Mouse (Mus musculus) liver, embryonic 14.5 days (tissue): Measurements from ENCODE around the gene Fcrlb.

ENCODE experiments used
- CTCF ChIP-seq: IDR thresholded peaks from 2 replicates; pipeline ENCODE4 v1.5.1; 2016; ENCODE audit warnings: antibody characterized with exemption, low read depth, control low read depth
- EP300 ChIP-seq: IDR thresholded peaks from 2 replicates; pipeline ENCODE4 v1.6.1; 2016; ENCODE audit warnings: antibody characterized with exemption, low read depth

GRCm38 (mm10) chr1:170908341-170908740 is 4.4 kb downstream of the Fcrlb start:
- TF ChIP-seq CTCF, result no peak
- no peak for TF ChIP-seq EP300
